Mouse (Mus musculus) E14TG2a.4 (cell line): ENCODE data around the gene Cbln3.

Experiments
- H3K27me3 ChIP-seq: 2 replicates; pipeline ENCODE4 v1.6.1; 2014; ENCODE audit warnings: low read length, control low read depth; ENCODE audit not compliant: insufficient read depth
- H3K36me3 ChIP-seq: 2 replicates; pipeline ENCODE4 v1.6.1; 2014; ENCODE audit warnings: low read length, control low read depth; ENCODE audit not compliant: insufficient read depth
- H3K4me1 ChIP-seq: replicated peaks from 2 replicates; pipeline ENCODE4 v1.6.1; 2014; ENCODE audit warnings: low read depth, low read length, control low read depth
- H3K4me3 ChIP-seq: replicated peaks from 2 replicates; pipeline ENCODE4 v1.5.1; 2014; ENCODE audit warnings: mild to moderate bottlenecking, low read length
- H3K9me3 ChIP-seq: 2 replicates; pipeline ENCODE4 v1.6.1; 2014; ENCODE audit warnings: low read length, control low read depth
- CTCF ChIP-seq: conservative IDR thresholded peaks from 2 replicates; pipeline ENCODE4 v1.5.1; 2014; ENCODE audit warnings: low read length
- NANOG ChIP-seq: IDR thresholded peaks from 2 replicates; pipeline ENCODE4 v1.6.1; 2014; ENCODE audit warnings: borderline replicate concordance, low read length, mixed read lengths
- POU5F1 ChIP-seq: IDR thresholded peaks from 2 replicates; pipeline ENCODE4 v1.6.1; 2014; ENCODE audit warnings: low read length, borderline replicate concordance

Cbln3 gene

GRCm38 (mm10) chr14:55884166-55884565, at the start of gene Cbln3:
Gene Cbln3, minus strand, starts transcription at chr14:55884392.
- H3K4me1 ChIP-seq: peaks cover 69% of the 10 kb centered on the region
- H3K4me3 ChIP-seq: peak within 1 kb of the TSS; percentile 84
- peaks cover 31% of the 10 kb centered on the region for H3K36me3 ChIP-seq
- TF ChIP-seq CTCF: no peak
- H3K9me3 ChIP-seq: no peaks in the 10 kb centered on the region
- H3K27me3 ChIP-seq: peaks cover 22% of the 10 kb centered on the region

GRCm38 (mm10) chr14:55933586-55933985, 49.4 kb upstream of the Cbln3 start:
- Histone ChIP-seq H3K36me3 (no peaks in the 10 kb centered on the region), H3K9me3 (no peaks in the 10 kb centered on the region), H3K4me3 (no peak overlapping the region), H3K4me1 (no peaks in the 10 kb centered on the region), H3K27me3 (no peaks in the 10 kb centered on the region)
- TF ChIP-seq CTCF (no peak), POU5F1 (no peak), NANOG (no peak)

DNA sequence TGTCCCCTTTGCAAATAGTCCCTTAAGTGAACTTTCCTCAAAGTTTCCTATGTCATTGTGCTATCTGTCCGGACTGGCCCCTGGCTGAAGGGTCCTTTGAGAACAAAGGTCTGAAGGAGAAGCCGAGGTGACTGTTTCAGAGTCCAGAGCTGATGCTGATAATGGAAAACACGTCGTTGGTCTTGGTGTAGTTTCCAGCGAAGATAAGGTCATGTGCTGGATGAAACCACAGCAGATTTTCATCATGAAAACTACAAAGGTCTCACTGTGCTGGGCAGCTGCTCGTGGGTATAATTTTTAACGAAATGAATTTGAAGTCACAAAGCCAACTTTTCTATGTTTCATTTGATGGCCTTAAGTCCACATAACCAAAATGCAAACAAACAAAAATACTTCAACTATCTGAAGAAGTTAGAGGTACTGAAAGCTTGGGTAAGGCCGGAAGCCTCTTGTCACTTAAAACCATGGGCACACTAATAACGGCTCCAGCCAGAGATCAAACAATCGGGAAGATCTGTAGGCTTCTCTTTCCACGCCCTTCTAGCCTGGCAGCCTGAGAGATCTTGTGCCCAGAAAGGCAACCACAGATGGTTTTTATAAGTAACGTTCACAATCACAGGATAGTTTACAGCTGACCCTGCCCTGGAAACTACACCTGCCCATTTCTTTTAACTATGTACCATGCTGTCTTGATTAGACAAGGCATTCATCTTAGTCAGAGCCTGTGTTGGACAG, 45.2 kb upstream of the Cbln3 start:
- no peaks in the 10 kb centered on the region for H3K27me3 ChIP-seq
- no peak overlapping the region for H3K4me3 ChIP-seq
- H3K9me3 ChIP-seq: no peaks in the 10 kb centered on the region
- no peaks in the 10 kb centered on the region for H3K4me1 ChIP-seq
- no peaks in the 10 kb centered on the region for H3K36me3 ChIP-seq
- TF ChIP-seq CTCF (no peak), POU5F1 (no peak), NANOG (no peak)

DNA sequence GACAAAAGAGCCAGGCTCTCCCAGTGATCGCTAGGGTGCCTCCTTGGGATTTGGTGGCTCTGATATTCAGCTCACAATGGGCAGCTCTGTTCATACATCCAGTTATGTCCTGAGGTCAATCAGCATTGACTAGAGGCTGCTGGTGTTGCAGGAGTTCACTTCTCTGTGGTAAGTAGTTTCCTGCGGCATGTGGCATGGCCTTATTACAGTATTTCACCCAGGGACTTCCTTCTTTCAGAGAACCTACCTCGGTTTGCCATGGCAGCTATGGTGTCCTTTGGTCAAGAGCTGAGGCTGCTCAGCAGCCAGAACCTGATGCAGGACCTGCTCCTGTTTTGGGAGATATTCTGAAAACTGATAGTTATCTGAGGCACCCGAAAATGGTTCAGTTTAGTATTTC, 42.7 kb upstream of the Cbln3 start:
- no peaks in the 10 kb centered on the region for H3K36me3 ChIP-seq
- no peak overlapping the region for H3K4me3 ChIP-seq
- no peaks in the 10 kb centered on the region for H3K27me3 ChIP-seq
- no peaks in the 10 kb centered on the region for H3K9me3 ChIP-seq
- no peaks in the 10 kb centered on the region for H3K4me1 ChIP-seq
- no peak for TF ChIP-seq CTCF
- TF ChIP-seq POU5F1: no peak
- no peak for TF ChIP-seq NANOG

DNA sequence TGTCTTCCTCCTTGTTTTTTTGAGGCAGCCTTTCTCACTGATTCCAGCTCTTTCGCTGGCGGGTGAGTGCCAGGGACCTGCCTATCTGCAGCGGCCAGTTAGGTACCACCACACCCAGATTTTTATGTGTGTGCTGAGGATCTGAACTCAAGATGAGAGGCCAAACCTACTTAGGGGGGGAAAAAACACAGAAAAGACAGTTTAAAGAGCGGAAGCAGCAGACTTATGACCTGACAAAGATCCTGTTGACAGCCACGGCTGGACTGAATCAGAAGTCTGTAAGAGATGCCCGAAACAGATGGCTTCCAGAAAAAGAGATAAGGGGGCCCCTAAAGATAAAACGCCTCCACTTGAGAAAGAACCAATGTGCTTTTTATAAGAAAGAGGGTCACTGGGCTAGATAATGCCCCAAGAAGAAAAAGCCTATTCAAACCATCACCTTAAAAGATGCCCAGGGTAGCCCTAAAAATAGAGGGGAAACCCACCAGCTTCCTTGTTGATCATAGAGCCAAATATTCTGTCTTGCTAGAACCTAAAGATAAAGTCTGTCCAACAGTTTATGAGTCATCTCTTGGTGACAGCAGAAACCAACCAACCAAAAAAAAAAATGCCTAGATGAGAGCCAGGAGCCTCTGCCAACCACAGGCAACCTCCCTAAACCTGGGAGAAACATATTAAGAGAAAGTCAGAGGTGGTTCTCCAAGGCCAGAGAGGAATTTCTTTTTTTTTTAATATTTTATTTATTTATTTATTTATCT, 38.5 kb upstream of the Cbln3 start:
- Histone ChIP-seq H3K36me3 (no peaks in the 10 kb centered on the region), H3K4me3 (no peak overlapping the region), H3K9me3 (no peaks in the 10 kb centered on the region), H3K27me3 (no peaks in the 10 kb centered on the region), H3K4me1 (peaks cover 17% of the 10 kb centered on the region)
- TF ChIP-seq POU5F1 (no peak), NANOG (no peak), CTCF (no peak)

GRCm38 (mm10) chr14:55918240-55919082, 34.3 kb upstream of the Cbln3 start:
- no peaks in the 10 kb centered on the region for H3K36me3 ChIP-seq
- no peaks in the 10 kb centered on the region for H3K27me3 ChIP-seq
- H3K4me3 ChIP-seq: no peak overlapping the region
- H3K9me3 ChIP-seq: no peaks in the 10 kb centered on the region
- peaks cover 22% of the 10 kb centered on the region for H3K4me1 ChIP-seq
- TF ChIP-seq CTCF: peak; percentile 87
- no peak for TF ChIP-seq POU5F1
- no peak for TF ChIP-seq NANOG

DNA sequence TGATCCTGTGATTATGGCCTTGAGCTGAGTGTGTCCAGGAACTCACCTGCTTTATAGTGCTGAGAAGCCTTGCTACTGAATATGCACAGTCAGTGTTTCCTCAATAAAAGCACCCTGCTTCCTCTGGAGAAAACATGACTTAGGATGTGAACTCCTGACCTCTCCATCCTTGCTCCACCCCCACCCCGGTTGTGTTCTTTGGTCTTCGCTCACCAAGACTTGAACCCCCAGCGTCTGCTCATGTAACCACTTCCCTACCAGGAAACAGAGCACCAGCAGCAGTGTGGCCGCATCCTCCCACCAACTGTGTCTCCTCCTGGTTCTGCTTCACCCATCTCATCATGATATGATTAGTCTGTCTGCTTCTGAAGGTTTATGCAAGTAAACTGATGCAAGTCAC, 29.2 kb upstream of the Cbln3 start:
- H3K4me1 ChIP-seq: peaks cover 14% of the 10 kb centered on the region
- H3K9me3 ChIP-seq: peaks cover 11% of the 10 kb centered on the region
- no peaks in the 10 kb centered on the region for H3K36me3 ChIP-seq
- H3K4me3 ChIP-seq: no peak overlapping the region
- TF ChIP-seq POU5F1 (no peak), NANOG (no peak), CTCF (no peak)
- H3K27me3 ChIP-seq: no peaks in the 10 kb centered on the region

DNA sequence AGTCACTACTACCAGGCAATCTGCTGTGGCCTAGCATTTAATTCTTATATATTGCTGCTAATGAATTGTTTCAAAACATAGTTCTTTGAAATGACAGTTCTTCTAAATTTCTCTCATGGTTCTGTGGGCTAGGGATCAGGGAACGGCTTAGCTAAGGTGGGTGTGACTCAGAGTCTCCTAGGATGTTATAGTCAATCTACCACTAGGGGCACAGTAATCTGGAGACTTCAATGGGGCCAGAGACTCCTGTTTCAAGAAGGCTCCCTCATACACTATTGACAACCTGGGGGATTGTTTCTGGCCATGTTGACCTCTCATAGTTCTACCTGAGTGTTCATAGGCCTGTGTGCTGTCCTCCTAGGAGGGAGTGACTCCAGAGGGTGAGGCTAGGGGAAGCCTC, 21.3 kb upstream of the Cbln3 start:
- peaks cover 15% of the 10 kb centered on the region for H3K4me1 ChIP-seq
- no peaks in the 10 kb centered on the region for H3K9me3 ChIP-seq
- peaks cover 15% of the 10 kb centered on the region for H3K27me3 ChIP-seq
- TF ChIP-seq POU5F1 (no peak), CTCF (peak; percentile 41), NANOG (no peak)
- H3K36me3 ChIP-seq: no peaks in the 10 kb centered on the region
- no peak overlapping the region for H3K4me3 ChIP-seq
